Mouse (Mus musculus): ENCODE measurements around the gene Atg16l1. TPM values are rescaled to one million over a fixed set of nuclear protein-coding genes. Genes with fewer than 3 reads are reported as not detected.

Gene Atg16l1
- polyA plus RNA-seq, 1 experiment from 2014 or later: 74.5 TPM

GRCm38 (mm10) chr1:87733212-87733611 is 22.5 kb upstream of the Atg16l1 start:
- Histone ChIP-seq H3K4me3 (replicated peaks) (no peak overlapping the region), H3K36me3 (no peaks in the 10 kb centered on the region), H3K27me3 (replicated peaks) (no peaks in the 10 kb centered on the region), H3K4me2 (no peak overlapping the region), H3K27ac (replicated peaks) (no peak overlapping the region), H3K9ac (replicated peaks) (no peak overlapping the region), H3K4me1 (no peaks in the 10 kb centered on the region), H3K9me3 (replicated peaks) (no peaks in the 10 kb centered on the region)
- 85% methylated on average over 5 of the region's 5 CpGs for WGBS
- ATAC-seq (ENCODE audit: low FRiP score): no peak

DNA sequence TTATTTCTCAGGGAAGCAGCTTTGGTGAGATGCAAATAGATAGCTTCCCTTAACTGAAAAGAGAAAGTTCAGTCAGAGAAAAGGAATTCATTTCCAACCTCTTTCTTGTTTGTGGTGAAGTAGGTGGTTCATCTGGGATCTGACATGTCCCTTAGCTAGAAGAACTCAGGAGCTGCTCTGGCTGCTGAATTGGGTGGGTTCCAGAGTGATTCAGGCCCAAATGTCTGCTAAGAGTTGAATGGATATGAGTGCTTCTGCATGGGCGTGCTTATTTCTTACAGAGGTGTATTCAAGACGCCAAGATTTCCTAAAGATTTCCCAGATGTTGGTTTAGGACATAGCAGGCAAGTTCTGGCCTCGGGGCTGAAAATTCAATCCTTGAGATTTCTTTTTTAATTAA is 21.5 kb upstream of the Atg16l1 start:
- no peaks in the 10 kb centered on the region for H3K9me3 ChIP-seq (replicated peaks)
- 86% methylated on average over 3 of the region's 3 CpGs for WGBS
- no peak overlapping the region for H3K4me2 ChIP-seq
- H3K36me3 ChIP-seq: no peaks in the 10 kb centered on the region
- no peaks in the 10 kb centered on the region for H3K4me1 ChIP-seq
- ATAC-seq (ENCODE audit: low FRiP score): no peak
- H3K27ac ChIP-seq (replicated peaks): no peak overlapping the region
- no peak overlapping the region for H3K9ac ChIP-seq (replicated peaks)
- no peak overlapping the region for H3K4me3 ChIP-seq (replicated peaks)
- no peaks in the 10 kb centered on the region for H3K27me3 ChIP-seq (replicated peaks)

DNA sequence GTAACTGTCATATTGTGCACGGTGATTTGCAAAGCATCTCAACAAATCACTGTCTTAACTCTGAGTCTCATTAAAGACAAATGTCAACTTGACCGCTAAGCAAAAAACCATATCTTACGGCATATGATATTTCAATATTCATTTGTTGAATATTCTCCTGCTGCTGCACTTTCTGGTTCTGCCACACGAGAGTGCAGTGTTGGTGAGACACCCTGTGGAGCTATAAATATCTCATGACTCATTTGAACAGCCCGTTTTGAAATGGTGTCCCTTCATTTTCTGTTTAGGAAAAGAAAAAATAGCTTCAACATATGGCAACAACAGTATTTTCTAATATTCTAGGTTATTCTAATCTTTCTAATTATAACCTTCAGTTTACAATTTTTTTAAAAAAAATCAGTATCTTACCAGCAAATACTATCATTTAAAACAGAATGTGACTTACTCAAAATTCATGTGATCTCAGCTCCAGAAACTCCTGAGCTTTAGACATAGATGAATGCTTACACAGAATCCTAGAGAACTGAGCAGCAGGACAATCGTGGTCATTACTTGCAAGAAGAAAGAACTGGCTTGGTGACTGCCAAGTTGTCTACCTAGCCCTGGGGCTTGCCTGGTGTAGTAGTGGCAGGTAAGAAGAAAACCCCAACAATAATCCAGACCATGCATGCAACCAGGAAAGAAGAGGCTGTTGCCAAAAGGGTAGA is 14.9 kb upstream of the Atg16l1 start:
- Histone ChIP-seq H3K9me3 (replicated peaks) (no peaks in the 10 kb centered on the region), H3K4me2 (no peak overlapping the region), H3K9ac (replicated peaks) (no peak overlapping the region), H3K4me3 (replicated peaks) (no peak overlapping the region), H3K36me3 (no peaks in the 10 kb centered on the region), H3K27ac (replicated peaks) (no peak overlapping the region), H3K27me3 (replicated peaks) (no peaks in the 10 kb centered on the region), H3K4me1 (no peaks in the 10 kb centered on the region)
- 80% methylated on average over 6 of the region's 6 CpGs for WGBS
- ATAC-seq (ENCODE audit: low FRiP score): no peak

- Histone ChIP-seq H3K36me3 (no peaks in the 10 kb centered on the region), H3K9me3 (replicated peaks) (no peaks in the 10 kb centered on the region), H3K4me1 (no peaks in the 10 kb centered on the region), H3K4me3 (replicated peaks) (no peak overlapping the region), H3K27me3 (replicated peaks) (peaks cover 20% of the 10 kb centered on the region; the same call in 1 of the 2 replicates), H3K4me2 (no peak overlapping the region), H3K27ac (replicated peaks) (no peak overlapping the region), H3K9ac (replicated peaks) (no peak overlapping the region)
- no peak for ATAC-seq (ENCODE audit: low FRiP score)
Measured at GRCm38 (mm10) chr1:87749360-87749973, 6.2 kb upstream of the Atg16l1 start.

- H3K9me3 ChIP-seq (replicated peaks): no peaks in the 10 kb centered on the region
- no peak overlapping the region for H3K4me2 ChIP-seq
- ATAC-seq (ENCODE audit: low FRiP score): no peak
- H3K4me3 ChIP-seq (replicated peaks): no peak overlapping the region
- 98% methylated on average over 3 of the region's 3 CpGs for WGBS
- peaks cover 85% of the 10 kb centered on the region for H3K36me3 ChIP-seq
- H3K9ac ChIP-seq (replicated peaks): no peak overlapping the region
- no peaks in the 10 kb centered on the region for H3K4me1 ChIP-seq
- no peaks in the 10 kb centered on the region for H3K27me3 ChIP-seq (replicated peaks)
- H3K27ac ChIP-seq (replicated peaks): no peak overlapping the region
Measured at GRCm38 (mm10) chr1:87763821-87764220, 8.2 kb downstream of the Atg16l1 start.

- ATAC-seq (ENCODE audit: low FRiP score): no peak
- Histone ChIP-seq H3K36me3 (peaks cover 89% of the 10 kb centered on the region), H3K4me2 (no peak overlapping the region), H3K4me1 (no peaks in the 10 kb centered on the region), H3K9me3 (replicated peaks) (no peaks in the 10 kb centered on the region), H3K27me3 (replicated peaks) (no peaks in the 10 kb centered on the region), H3K27ac (replicated peaks) (no peak overlapping the region), H3K4me3 (replicated peaks) (no peak overlapping the region), H3K9ac (replicated peaks) (no peak overlapping the region)
- 90% methylated on average over 2 of the region's 2 CpGs for WGBS
Measured at GRCm38 (mm10) chr1:87765741-87766140, 10.1 kb downstream of the Atg16l1 start.

DNA sequence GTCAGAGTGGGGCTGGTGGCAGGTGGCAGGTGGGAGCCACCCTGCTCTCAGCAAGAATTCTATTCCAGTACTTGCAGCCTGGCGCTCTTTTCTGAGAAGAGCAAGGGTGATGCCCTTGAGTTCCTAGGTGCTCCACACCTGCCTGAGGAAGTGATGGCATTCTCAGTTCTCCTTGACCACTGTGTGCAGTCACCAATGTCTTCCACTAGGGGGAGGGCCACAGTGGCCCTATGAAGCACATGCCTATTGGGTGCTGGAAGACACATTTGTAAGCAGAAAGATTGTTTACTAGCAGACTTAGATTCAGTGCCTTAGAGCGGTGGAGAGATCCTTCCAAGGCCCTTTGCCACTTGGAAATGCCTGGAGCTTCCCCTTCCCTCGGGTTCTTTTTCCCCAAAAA is 10.6 kb downstream of the Atg16l1 start:
- Histone ChIP-seq H3K4me2 (no peak overlapping the region), H3K27ac (replicated peaks) (no peak overlapping the region), H3K36me3 (peaks cover 90% of the 10 kb centered on the region), H3K9me3 (replicated peaks) (no peaks in the 10 kb centered on the region), H3K4me1 (no peaks in the 10 kb centered on the region), H3K9ac (replicated peaks) (no peak overlapping the region), H3K4me3 (replicated peaks) (no peak overlapping the region), H3K27me3 (replicated peaks) (no peaks in the 10 kb centered on the region)
- ATAC-seq (ENCODE audit: low FRiP score): no peak
- WGBS: 97% methylated on average over 3 of the region's 3 CpGs

- no peak for ATAC-seq (ENCODE audit: low FRiP score)
- Histone ChIP-seq H3K36me3 (peaks cover 89% of the 10 kb centered on the region), H3K9ac (replicated peaks) (no peak overlapping the region), H3K27me3 (replicated peaks) (no peaks in the 10 kb centered on the region), H3K27ac (replicated peaks) (no peak overlapping the region), H3K9me3 (replicated peaks) (no peaks in the 10 kb centered on the region), H3K4me2 (no peak overlapping the region), H3K4me1 (no peaks in the 10 kb centered on the region), H3K4me3 (replicated peaks) (no peak overlapping the region)
- WGBS: 100% methylated on average over 2 of the region's 2 CpGs
Measured at GRCm38 (mm10) chr1:87769263-87769662, 13.6 kb downstream of the Atg16l1 start.

DNA sequence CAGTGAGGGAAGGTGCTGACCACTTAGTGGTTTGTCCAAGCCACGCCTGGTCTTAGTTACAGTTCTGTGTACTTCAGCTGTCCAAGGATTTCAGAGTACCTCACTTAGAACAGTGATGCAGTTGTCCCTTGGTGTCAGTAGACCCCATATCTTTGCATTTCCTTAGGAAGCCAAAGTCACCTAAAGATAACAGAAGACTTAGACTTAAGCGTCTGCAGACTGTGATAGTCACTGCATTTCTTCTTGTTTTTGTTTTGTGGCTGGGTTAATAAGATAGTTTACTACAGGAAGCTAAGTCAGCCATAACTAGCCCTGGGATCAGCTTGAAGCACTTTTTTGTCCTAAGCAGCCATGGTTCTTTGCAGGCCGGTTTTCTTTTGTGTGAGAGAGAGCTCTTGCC is 14.8 kb downstream of the Atg16l1 start:
- Histone ChIP-seq H3K27ac (replicated peaks) (no peak overlapping the region), H3K4me3 (replicated peaks) (no peak overlapping the region), H3K4me2 (no peak overlapping the region), H3K9me3 (replicated peaks) (no peaks in the 10 kb centered on the region), H3K9ac (replicated peaks) (no peak overlapping the region), H3K27me3 (replicated peaks) (no peaks in the 10 kb centered on the region), H3K36me3 (peaks cover 89% of the 10 kb centered on the region), H3K4me1 (no peaks in the 10 kb centered on the region)
- WGBS: 94% methylated on average over 3 of the region's 3 CpGs
- ATAC-seq (ENCODE audit: low FRiP score): no peak

- Histone ChIP-seq H3K27me3 (replicated peaks) (no peaks in the 10 kb centered on the region), H3K9ac (replicated peaks) (no peak overlapping the region), H3K27ac (replicated peaks) (no peak overlapping the region), H3K4me3 (replicated peaks) (no peak overlapping the region), H3K4me1 (no peaks in the 10 kb centered on the region), H3K36me3 (peaks cover 89% of the 10 kb centered on the region), H3K9me3 (replicated peaks) (no peaks in the 10 kb centered on the region), H3K4me2 (no peak overlapping the region)
- no peak for ATAC-seq (ENCODE audit: low FRiP score)
- 97% methylated on average over 3 of the region's 3 CpGs for WGBS
Measured at GRCm38 (mm10) chr1:87771724-87772123, 16.1 kb downstream of the Atg16l1 start.

DNA sequence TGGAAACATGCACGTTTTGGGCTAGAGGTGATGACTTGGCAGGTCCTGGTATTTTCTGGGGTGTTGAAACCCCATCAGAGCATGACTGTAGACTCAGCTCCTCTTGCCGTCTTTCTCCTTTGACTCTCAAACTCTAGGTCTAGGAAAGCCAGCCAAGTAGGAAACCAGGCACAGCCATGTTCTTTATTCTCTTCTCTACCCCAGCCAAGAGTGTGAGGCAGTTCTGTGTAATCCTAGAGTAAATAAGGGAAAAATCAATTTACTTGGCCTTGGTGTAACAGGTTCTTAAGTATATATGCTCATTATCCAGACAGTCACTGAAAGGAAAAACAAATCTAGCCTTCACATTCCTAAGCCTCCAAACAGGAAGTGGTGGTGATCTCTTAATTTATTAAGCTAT is 17.7 kb downstream of the Atg16l1 start:
- no peak for ATAC-seq (ENCODE audit: low FRiP score)

GRCm38 (mm10) chr1:87774845-87775244 is 19.2 kb downstream of the Atg16l1 start:
- Histone ChIP-seq H3K4me3 (replicated peaks) (no peak overlapping the region), H3K27me3 (replicated peaks) (no peaks in the 10 kb centered on the region), H3K27ac (replicated peaks) (no peak overlapping the region), H3K36me3 (peaks cover 94% of the 10 kb centered on the region), H3K4me2 (no peak overlapping the region), H3K9me3 (replicated peaks) (no peaks in the 10 kb centered on the region), H3K4me1 (no peaks in the 10 kb centered on the region), H3K9ac (replicated peaks) (no peak overlapping the region)
- 92% methylated on average over 7 of the region's 7 CpGs for WGBS
- no peak for ATAC-seq (ENCODE audit: low FRiP score)

More for the DNA sequence above, 17.7 kb downstream of the Atg16l1 start:
- WGBS: 98% methylated on average over 2 of the region's 2 CpGs
- no peaks in the 10 kb centered on the region for H3K4me1 ChIP-seq
- H3K27ac ChIP-seq (replicated peaks): no peak overlapping the region
- no peaks in the 10 kb centered on the region for H3K9me3 ChIP-seq (replicated peaks)
- no peak overlapping the region for H3K4me3 ChIP-seq (replicated peaks)
- no peak overlapping the region for H3K9ac ChIP-seq (replicated peaks)
- H3K27me3 ChIP-seq (replicated peaks): no peaks in the 10 kb centered on the region
- H3K4me2 ChIP-seq: no peak overlapping the region
- peaks cover 88% of the 10 kb centered on the region for H3K36me3 ChIP-seq
